Mouse (Mus musculus) testis, adult 2 months (tissue): ENCODE results near the gene H2-Ab1. TPM values are rescaled to one million over a fixed set of nuclear protein-coding genes. Genes with fewer than 3 reads are reported as not detected.
"Not testable (repeated sequence)": the region's sequence is repeated elsewhere in the genome, so short reads cannot be mapped to it uniquely, and the experiment has no call there.

Experiments used
- H3K27ac ChIP-seq: fragments of 200-500 bp; 2 replicates; pipeline ENCODE4 v1.5.1; 2012; ENCODE audit warnings: low read depth, low read length; ENCODE audit not compliant: control insufficient read depth, insufficient read depth
- H3K27me3 ChIP-seq: fragments of 200-500 bp; 2 replicates; pipeline ENCODE4 v1.6.1; 2012; ENCODE audit warnings: mild to moderate bottlenecking, low read length, moderate library complexity; ENCODE audit not compliant: control insufficient read depth, insufficient read depth
- H3K36me3 ChIP-seq: fragments of 200-500 bp; 2 replicates; pipeline ENCODE4 v1.6.1; 2012; ENCODE audit warnings: mild to moderate bottlenecking, low read length; ENCODE audit not compliant: control insufficient read depth, insufficient read depth
- H3K4me1 ChIP-seq: fragments of 200-500 bp; 2 replicates; pipeline ENCODE4 v1.6.1; 2012; ENCODE audit warnings: low read length; ENCODE audit not compliant: control insufficient read depth, insufficient read depth
- H3K4me3 ChIP-seq: fragments of 200-500 bp; 2 replicates; pipeline ENCODE4 v1.5.1; 2012; ENCODE audit warnings: low read depth, mild to moderate bottlenecking, low read length, moderate library complexity, mixed read lengths; ENCODE audit not compliant: control insufficient read depth
- CTCF ChIP-seq: fragments of 200-500 bp; IDR thresholded peaks from 2 replicates; pipeline ENCODE4 v1.5.1; 2012; ENCODE audit warnings: low read depth, mild to moderate bottlenecking, inconsistent platforms, low read length, moderate library complexity; ENCODE audit not compliant: control insufficient read depth, insufficient read depth, insufficient replicate concordance
- POLR2A ChIP-seq: fragments of 200-500 bp; IDR thresholded peaks from 2 replicates; pipeline ENCODE4 v1.6.1; 2012; ENCODE audit warnings: low read depth, mild to moderate bottlenecking, inconsistent platforms, low read length, moderate library complexity; ENCODE audit not compliant: control insufficient read depth
- polyA plus RNA-seq: library from polyadenylated mRNA; depleted of rRNA; stranded (reverse); fragments of >200 nt; gene quantifications from 2 replicates; pipeline ENCODE4 v1.2.3, GENCODE M21; 2012

H2-Ab1 gene
- polyA plus RNA-seq, 1 experiment = 31.1 TPM

DNA sequence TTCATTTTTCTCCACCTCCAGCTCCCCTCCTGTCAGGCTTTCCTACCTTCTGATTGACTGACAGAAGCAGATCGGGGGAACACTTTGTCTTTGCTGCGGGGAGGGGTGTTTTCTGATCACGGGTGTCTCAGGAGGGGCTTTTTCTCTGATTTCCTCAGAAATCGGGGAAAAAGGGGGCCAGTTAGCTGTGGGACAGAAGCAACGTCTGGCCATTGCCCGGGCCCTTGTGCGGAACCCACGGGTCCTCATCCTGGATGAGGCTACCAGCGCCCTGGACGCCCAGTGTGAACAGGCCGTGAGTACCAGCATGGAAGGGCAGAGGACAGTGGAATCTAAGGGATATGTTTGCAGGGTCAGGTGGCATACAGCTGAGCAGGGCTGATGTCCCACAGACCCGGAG lies 42.3 kb upstream of the H2-Ab1 start:
- no peak for TF ChIP-seq CTCF
- TF ChIP-seq POLR2A = no peak
- no peak overlapping the region for H3K27ac ChIP-seq
- peaks cover 9% of the 10 kb centered on the region for H3K4me1 ChIP-seq
- no peaks in the 10 kb centered on the region; the same call in 1 of the 2 replicates for H3K27me3 ChIP-seq
- H3K4me3 ChIP-seq = no peak overlapping the region
- H3K36me3 ChIP-seq = no peaks in the 10 kb centered on the region

GRCm38 (mm10) chr17:34217216-34217928 lies 40.1 kb upstream of the H2-Ab1 start:
- H3K4me3 ChIP-seq = no peak overlapping the region
- H3K4me1 ChIP-seq = peaks cover 9% of the 10 kb centered on the region
- H3K27ac ChIP-seq = no peak overlapping the region
- TF ChIP-seq CTCF = no peak
- no peak for TF ChIP-seq POLR2A
- no peaks in the 10 kb centered on the region; the same call in 1 of the 2 replicates for H3K27me3 ChIP-seq
- no peaks in the 10 kb centered on the region for H3K36me3 ChIP-seq

DNA sequence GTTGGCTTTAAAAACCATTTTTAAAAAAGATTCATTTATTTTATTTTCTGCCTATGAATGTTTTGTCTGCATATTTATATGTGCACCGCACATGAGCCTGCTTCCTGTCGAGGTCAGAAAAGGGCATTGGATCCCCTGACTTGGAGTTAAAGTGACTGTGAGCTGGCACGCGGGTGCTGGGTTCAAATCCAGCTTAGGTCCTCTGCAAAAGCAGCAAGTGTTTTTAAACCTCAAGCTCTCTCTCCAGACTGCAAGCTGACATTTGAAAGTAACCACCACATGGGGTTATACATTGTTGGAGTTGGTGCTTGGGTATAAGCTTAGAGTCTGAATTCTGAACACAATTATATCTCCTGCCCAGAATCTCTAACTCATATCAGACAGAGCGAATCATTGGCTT lies 39.5 kb upstream of the H2-Ab1 start:
- H3K27me3 ChIP-seq = no peaks in the 10 kb centered on the region; the same call in 1 of the 2 replicates
- H3K36me3 ChIP-seq = no peaks in the 10 kb centered on the region
- no peak overlapping the region for H3K4me3 ChIP-seq
- H3K4me1 ChIP-seq = peaks cover 9% of the 10 kb centered on the region
- H3K27ac ChIP-seq = no peak overlapping the region
- no peak for TF ChIP-seq CTCF
- TF ChIP-seq POLR2A = no peak

DNA sequence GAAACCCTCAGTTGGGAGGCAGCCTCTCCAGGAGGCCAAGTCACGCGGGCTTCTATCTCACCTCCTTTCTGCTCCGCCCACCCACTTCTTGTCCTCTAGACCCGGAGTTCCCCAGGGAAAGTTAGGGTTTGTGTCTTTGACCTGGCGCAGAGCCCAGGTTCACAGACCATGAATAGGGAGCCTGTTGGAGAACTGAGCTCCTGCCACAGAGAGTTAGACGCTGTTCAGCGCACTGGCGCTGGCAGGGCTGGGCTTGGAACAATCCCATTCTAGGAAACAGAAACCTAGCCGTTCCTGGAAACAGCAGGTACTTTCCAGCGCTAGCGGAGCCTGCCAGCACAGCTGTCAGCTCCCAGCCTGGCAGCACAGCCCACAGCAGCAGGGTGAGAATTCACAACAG lies 38.8 kb upstream of the H2-Ab1 start:
- H3K27ac ChIP-seq = no peak overlapping the region
- H3K27me3 ChIP-seq = no peaks in the 10 kb centered on the region; the same call in 1 of the 2 replicates
- H3K4me3 ChIP-seq = no peak overlapping the region
- TF ChIP-seq POLR2A (no peak), CTCF (no peak)
- peaks cover 9% of the 10 kb centered on the region for H3K4me1 ChIP-seq
- H3K36me3 ChIP-seq = no peaks in the 10 kb centered on the region

DNA sequence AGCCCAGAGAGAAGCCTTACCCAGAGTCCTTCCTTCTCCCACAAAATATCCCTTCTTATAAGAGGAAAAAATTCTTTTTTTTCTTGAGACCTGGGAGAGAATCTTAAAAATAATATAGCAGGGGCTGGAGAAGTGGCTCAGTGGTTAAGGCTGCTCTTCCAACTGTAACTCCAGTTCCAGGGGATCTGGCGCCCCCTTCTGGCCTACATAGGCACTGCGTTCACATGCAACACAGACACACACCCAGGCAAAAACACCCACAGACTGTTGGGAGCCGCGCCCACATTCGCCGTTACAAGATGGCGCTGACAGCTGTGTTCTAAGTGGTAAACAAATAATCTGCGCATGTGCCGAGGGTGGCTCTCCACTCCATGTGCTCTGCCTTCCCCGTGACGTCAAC lies 38.4 kb upstream of the H2-Ab1 start:
- peak; percentile 79; the same call in 1 of the 2 replicates for TF ChIP-seq CTCF
- not testable (repeated sequence) for H3K4me3 ChIP-seq, H3K4me1 ChIP-seq, H3K27ac ChIP-seq, H3K27me3 ChIP-seq, H3K36me3 ChIP-seq

GRCm38 (mm10) chr17:34219801-34220200 lies 37.7 kb upstream of the H2-Ab1 start:
- not testable (repeated sequence) for H3K27ac ChIP-seq, H3K4me3 ChIP-seq, H3K36me3 ChIP-seq, H3K4me1 ChIP-seq, H3K27me3 ChIP-seq

DNA sequence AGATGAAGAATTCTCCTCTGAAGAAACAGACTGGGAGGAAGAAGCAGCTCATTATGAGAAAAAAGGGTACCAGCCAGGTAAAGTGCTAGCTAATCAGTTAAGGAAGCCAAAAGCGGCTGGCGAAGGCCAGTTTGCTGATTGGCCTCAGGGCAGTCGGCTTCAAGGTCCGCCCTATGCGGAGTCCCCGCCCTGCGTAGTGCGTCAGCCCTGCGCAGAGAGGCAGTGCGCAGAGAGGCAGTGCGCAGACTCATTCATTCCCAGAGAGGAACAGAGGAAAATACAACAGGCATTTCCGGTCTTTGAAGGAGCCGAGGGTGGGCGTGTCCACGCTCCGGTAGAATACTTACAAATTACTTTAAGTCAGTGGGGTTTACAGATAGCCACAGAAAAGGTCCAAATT lies 37.1 kb upstream of the H2-Ab1 start:
- not testable (repeated sequence) for H3K36me3 ChIP-seq, H3K4me3 ChIP-seq, H3K4me1 ChIP-seq, H3K27me3 ChIP-seq, H3K27ac ChIP-seq

DNA sequence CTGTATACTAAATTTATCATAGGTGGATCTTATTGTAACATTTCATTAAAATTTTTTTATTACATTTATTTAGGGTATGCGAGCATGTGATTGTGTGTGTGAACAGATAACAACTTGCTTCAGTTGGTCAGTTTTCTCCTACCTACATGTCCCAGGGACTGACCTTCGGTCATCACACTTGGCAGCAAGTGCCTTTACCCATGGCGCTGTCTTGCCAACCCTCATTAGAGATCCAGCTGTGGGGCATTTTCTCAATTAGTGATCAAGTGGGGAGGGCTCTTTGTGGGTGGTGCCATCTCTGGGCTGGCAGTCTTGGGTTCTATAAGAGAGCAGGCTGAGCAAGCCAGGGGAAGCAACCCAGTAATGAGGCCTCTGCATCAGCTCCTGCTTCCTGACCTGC lies 32.7 kb upstream of the H2-Ab1 start:
- H3K4me3 ChIP-seq = no peak overlapping the region
- H3K4me1 ChIP-seq = no peaks in the 10 kb centered on the region
- no peak for TF ChIP-seq POLR2A
- no peak overlapping the region for H3K27ac ChIP-seq
- no peaks in the 10 kb centered on the region for H3K27me3 ChIP-seq
- no peaks in the 10 kb centered on the region for H3K36me3 ChIP-seq
